Mouse (Mus musculus): ENCODE measurements around the gene Hpf1.

DNA sequence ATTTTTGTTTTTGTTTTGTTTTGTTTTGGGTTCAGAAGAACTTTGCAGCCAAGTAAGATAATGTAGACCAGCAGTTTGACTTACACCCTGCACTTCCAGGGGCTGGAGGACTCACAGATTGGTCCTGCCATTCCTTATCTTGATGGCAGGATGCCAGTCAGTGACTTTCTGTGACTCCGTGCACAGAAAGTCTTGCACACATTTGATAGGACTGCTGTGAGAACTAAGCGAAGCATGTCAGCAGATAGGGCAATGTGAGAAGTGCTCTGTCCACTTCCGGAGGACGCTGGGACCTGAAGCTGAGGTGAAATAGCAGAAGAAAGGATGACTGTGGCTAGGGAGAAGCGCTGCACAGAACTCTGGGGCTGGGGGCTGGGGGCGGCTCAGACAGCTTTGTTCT is 5.7 kb downstream of the Hpf1 start:
- TF ChIP-seq POLR2A (IDR thresholded peaks at IDR 0.05; ENCODE audit: borderline replicate concordance, control insufficient read depth, low read depth, low read length) (no peak), CTCF (IDR thresholded peaks at IDR 0.05; ENCODE audit: control insufficient read depth, insufficient read depth, low read length) (no peak)

Data from bone marrow, adult 2 months (tissue).